Mouse (Mus musculus) WW6 (cell line): ENCODE results near the gene Gm20824.
"Not testable (repeated sequence)": the region's sequence is repeated elsewhere in the genome, so short reads cannot be mapped to it uniquely, and the experiment has no call there.

Experiments
- DNase-seq: peaks from one replicate; pipeline ENCODE4 v3.0.0-alpha.2; 2013; ENCODE audit warnings: low read depth, low spot score

Gene Gm20824

DNA sequence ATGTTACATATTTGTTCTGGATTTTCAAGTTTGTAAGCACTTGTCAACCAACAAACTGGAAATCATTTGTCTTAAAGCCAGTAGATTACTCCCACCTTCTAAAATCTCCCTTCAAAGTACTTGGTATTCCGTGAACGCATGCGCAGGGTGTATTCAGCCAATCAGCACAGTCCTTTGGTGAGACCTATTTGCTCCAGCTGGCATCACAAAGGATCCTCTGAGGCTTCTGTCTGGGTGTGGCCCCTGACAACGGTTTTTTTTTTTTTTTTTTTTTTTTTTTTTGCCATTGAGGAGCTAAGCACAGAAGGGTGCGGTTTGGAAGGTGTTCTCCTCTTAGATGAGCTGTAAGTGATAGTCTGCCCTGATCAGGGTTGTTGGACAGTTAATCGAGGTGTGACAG, at the start of gene Gm20824:
Gene Gm20824, plus strand, starts transcription at position 301 of the 400 bp plus-strand sequence.
- not testable (repeated sequence) for DNase-seq
